In the genomic region with DNA sequence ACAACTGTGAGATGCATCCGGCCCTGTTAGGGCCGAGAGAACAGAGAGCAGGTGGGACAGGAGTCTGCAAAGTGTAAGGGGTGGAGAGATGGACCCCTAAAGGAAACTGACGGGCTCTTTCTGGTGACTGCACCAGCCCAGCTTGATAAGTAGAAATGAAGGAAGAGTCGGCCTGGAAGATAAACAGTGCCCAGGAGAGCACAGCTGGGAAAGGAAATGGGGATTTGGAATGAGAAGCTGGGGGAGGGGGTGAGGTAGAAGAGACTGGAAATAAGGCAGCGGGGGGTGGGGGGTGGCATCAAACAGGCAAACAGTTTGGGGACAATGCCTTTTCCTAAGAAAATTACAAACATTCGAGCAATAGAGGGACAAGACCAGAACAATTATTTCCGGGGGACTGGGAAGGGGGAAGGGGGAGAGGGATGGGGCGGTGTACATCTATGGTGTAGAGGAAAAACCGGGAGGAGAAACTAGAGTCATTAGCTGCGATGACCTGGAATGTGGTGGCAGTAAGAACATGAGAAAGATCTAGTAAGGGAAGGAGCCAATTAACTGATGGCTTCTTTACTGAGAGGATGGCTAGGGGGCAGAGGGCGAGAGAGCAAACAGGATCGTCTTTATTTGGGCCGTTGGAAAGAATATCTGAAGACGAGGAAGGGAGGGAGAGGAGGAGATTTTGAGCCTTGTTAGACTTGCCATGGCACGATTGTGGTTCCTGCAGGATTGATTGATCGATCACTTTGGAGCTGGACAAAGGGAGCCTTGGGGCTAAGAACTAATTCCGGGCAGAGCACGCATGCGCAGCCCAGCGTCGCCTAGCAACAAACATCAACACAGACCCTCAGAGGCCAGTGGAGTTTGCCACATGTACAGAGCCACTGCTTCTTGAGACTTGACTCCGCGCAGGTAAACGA, we compare ENCODE assay signal across 8 mouse cellular contexts. TPM values are rescaled to one million over a fixed set of nuclear protein-coding genes. Genes with fewer than 3 reads are reported as not detected.
DNase-seq lines count a peak whose midpoint lies in the region; ATAC-seq and TF ChIP-seq lines count a peak whose summit lies in the region.

A gene (plus strand): TSS at position 851 of the 914 bp plus-strand sequence.

- H3K4me1 ChIP-seq in bone marrow, adult 2 months (ENCODE audit: control insufficient read depth, insufficient read depth, low read length), result no peaks in the 10 kb centered on the region; the same call in 1 of the 2 replicates
- H3K4me1 ChIP-seq in forebrain, embryonic 11.5 days (replicated peaks; ENCODE audit: control insufficient read depth, insufficient read depth, low read length), result 0 out of 2 replicates have a peak, but pooled peaks cover 2% of the 10 kb centered on the region
- H3K4me1 ChIP-seq in hindbrain, embryonic 10.5 days (replicated peaks), result peaks cover 12% of the 10 kb centered on the region
- peaks cover 11% of the 10 kb centered on the region; the same call in 1 of the 2 replicates for H3K4me1 ChIP-seq in lung, embryonic 14.5 days (ENCODE audit: insufficient read depth)
- peaks cover 12% of the 10 kb centered on the region for H3K4me1 ChIP-seq in neural tube, embryonic 15.5 days

- DNase-seq in CD4-positive, CD25-positive, alpha-beta regulatory T cell, adult 2 months (ENCODE audit: low read depth, low spot score), result peak; percentile 65
- DNase-seq in forebrain, embryonic 11.5 days (ENCODE audit: low spot score), result peak; percentile 90
- peak; percentile 92 for DNase-seq in hindbrain, embryonic 10.5 days (ENCODE audit: low spot score)
- peak; percentile 57 for DNase-seq in layer of hippocampus, adult 9-11 months
- peak; percentile 89 for DNase-seq in lung, embryonic 14.5 days
- DNase-seq in thymus, postnatal 0 days (ENCODE audit: low spot score), result peak; percentile 64

- peak within 1 kb of the TSS; percentile 67 for H3K9ac ChIP-seq in forebrain, embryonic 11.5 days (ENCODE audit: low read length)
- H3K9ac ChIP-seq in lung, embryonic 14.5 days, result peak within 1 kb of the TSS; percentile 50
- peak within 1 kb of the TSS; percentile 60 for H3K9ac ChIP-seq in neural tube, embryonic 15.5 days (replicated peaks)

- WGBS in bone marrow, adult 2 months, result 33% methylated on average over 24 of the region's 24 CpGs
- 13% methylated on average over 24 of the region's 24 CpGs for WGBS in forebrain, embryonic 11.5 days
- 15% methylated on average over 24 of the region's 24 CpGs for WGBS in hindbrain, embryonic 10.5 days
- whole genome bisulfite sequencing in lung, embryonic 14.5 days, result 16% methylated on average over 24 of the region's 24 CpGs
- WGBS in neural tube, embryonic 15.5 days, result 20% methylated on average over 24 of the region's 24 CpGs

- no peak for TF ChIP-seq CTCF in bone marrow, adult 2 months (IDR thresholded peaks at IDR 0.05; ENCODE audit: control insufficient read depth, insufficient read depth, low read length)
- no peak for TF ChIP-seq CTCF in lung, embryonic 14.5 days (IDR thresholded peaks at IDR 0.05; ENCODE audit: low read depth)

- H3K4me3 ChIP-seq in bone marrow, adult 2 months (replicated peaks; ENCODE audit: control insufficient read depth, low read depth, low read length), result peak within 1 kb of the TSS; percentile 14
- H3K4me3 ChIP-seq in forebrain, embryonic 11.5 days (ENCODE audit: low read depth, low read length), result peak within 1 kb of the TSS; percentile 41
- H3K4me3 ChIP-seq in hindbrain, embryonic 10.5 days, result peak within 1 kb of the TSS; percentile 56
- H3K4me3 ChIP-seq in lung, embryonic 14.5 days (ENCODE audit: low read depth, low read length), result peak within 1 kb of the TSS; percentile 40
- peak within 1 kb of the TSS; percentile 54 for H3K4me3 ChIP-seq in neural tube, embryonic 15.5 days (replicated peaks)

- no peak for TF ChIP-seq POLR2A in bone marrow, adult 2 months (IDR thresholded peaks at IDR 0.05; ENCODE audit: borderline replicate concordance, control insufficient read depth, low read depth, low read length)

- no peak within 1 kb of the TSS for H3K27ac ChIP-seq in bone marrow, adult 2 months (ENCODE audit: control insufficient read depth, insufficient read depth, low read depth, low read length, poor library complexity)
- H3K27ac ChIP-seq in forebrain, embryonic 11.5 days (ENCODE audit: low read depth, low read length), result peak within 1 kb of the TSS; percentile 31; the same call in 1 of the 2 replicates
- peak within 1 kb of the TSS; percentile 90 for H3K27ac ChIP-seq in hindbrain, embryonic 10.5 days
- H3K27ac ChIP-seq in lung, embryonic 14.5 days (ENCODE audit: low read depth), result no peak within 1 kb of the TSS
- H3K27ac ChIP-seq in neural tube, embryonic 15.5 days (replicated peaks), result peak within 1 kb of the TSS; percentile 56

- ATAC-seq in forebrain, embryonic 11.5 days (replicated peaks; ENCODE audit: low FRiP score), result peak; percentile 98
- peak; percentile 92 for ATAC-seq in lung, embryonic 14.5 days (ENCODE audit: insufficient read depth)
- peak; percentile 100 for ATAC-seq in neural tube, embryonic 15.5 days (ENCODE audit: low FRiP score)

- no peaks in the 10 kb centered on the region for H3K27me3 ChIP-seq in forebrain, embryonic 11.5 days (ENCODE audit: control insufficient read depth, insufficient read depth, low read length)
- no peaks in the 10 kb centered on the region for H3K27me3 ChIP-seq in hindbrain, embryonic 10.5 days (ENCODE audit: insufficient read depth, poor library complexity, severe bottlenecking)
- no peaks in the 10 kb centered on the region for H3K27me3 ChIP-seq in lung, embryonic 14.5 days (ENCODE audit: insufficient read depth, low read length)
- no peaks in the 10 kb centered on the region for H3K27me3 ChIP-seq in neural tube, embryonic 15.5 days (replicated peaks)

- H3K36me3 ChIP-seq in forebrain, embryonic 11.5 days (ENCODE audit: control insufficient read depth, insufficient read depth, low read length), result no peaks in the 10 kb centered on the region
- no peaks in the 10 kb centered on the region for H3K36me3 ChIP-seq in hindbrain, embryonic 10.5 days
- no peaks in the 10 kb centered on the region for H3K36me3 ChIP-seq in lung, embryonic 14.5 days (ENCODE audit: insufficient read depth)
- no peaks in the 10 kb centered on the region for H3K36me3 ChIP-seq in neural tube, embryonic 15.5 days

- peak within 1 kb of the TSS; percentile 60 for H3K4me2 ChIP-seq in forebrain, embryonic 11.5 days (ENCODE audit: low read depth, low read length, severe bottlenecking)
- peak within 1 kb of the TSS; percentile 66 for H3K4me2 ChIP-seq in lung, embryonic 14.5 days
- peak within 1 kb of the TSS; percentile 82 for H3K4me2 ChIP-seq in neural tube, embryonic 15.5 days

- no peaks in the 10 kb centered on the region for H3K9me3 ChIP-seq in forebrain, embryonic 11.5 days (ENCODE audit: control insufficient read depth, low read length)
- H3K9me3 ChIP-seq in hindbrain, embryonic 10.5 days, result no peaks in the 10 kb centered on the region
- H3K9me3 ChIP-seq in lung, embryonic 14.5 days (ENCODE audit: low read depth, low read length), result no peaks in the 10 kb centered on the region
- no peaks in the 10 kb centered on the region for H3K9me3 ChIP-seq in neural tube, embryonic 15.5 days (replicated peaks)

RNA-seq across cellular contexts. Expression of the gene that starts here (rescaled TPM):
- polyA plus RNA-seq in bone marrow, adult 2 months (2011; ENCODE audit: insufficient read depth, insufficient read length, low replicate concordance, missing spikeins), result 0.70 and 0.72 TPM in 2 replicates
- polyA plus RNA-seq in forebrain, embryonic 11.5 days (2014; fragmentation: Nextera tagmentation; extraction: Ambion mirVana), result 0.49 and 0.59 TPM in 2 replicates
- 0.73 and 1.9 TPM in 2 replicates for polyA plus RNA-seq in hindbrain, embryonic 10.5 days (2016; fragmentation: Nextera tagmentation; extraction: Ambion mirVana)
- 0.11 and 0.26 TPM in 2 replicates for polyA plus RNA-seq in lung, embryonic 14.5 days (2014; fragmentation: Nextera tagmentation; extraction: Ambion mirVana)
- 0.95 and 1.3 TPM in 2 replicates for polyA plus RNA-seq in neural tube, embryonic 15.5 days (2015; fragmentation: Nextera tagmentation; extraction: Ambion mirVana)
- 0.53 and 0.57 TPM in 2 replicates for polyA plus RNA-seq in thymus, postnatal 0 days (2015; fragmentation: Nextera tagmentation; extraction: Ambion mirVana)

Comparison
In these comparisons a context has a peak if more than half of its experiments do, and no peak if none do; other contexts are left out.
1. Peak in DNase-seq, ATAC-seq, H3K4me3 ChIP-seq, H3K27ac ChIP-seq, H3K9ac ChIP-seq and H3K4me2 ChIP-seq in forebrain, embryonic 11.5 days; RNA of the gene not detected or under 1 TPM.
2. Peak in DNase-seq, ATAC-seq, H3K4me3 ChIP-seq, H3K9ac ChIP-seq and H3K4me2 ChIP-seq in lung, embryonic 14.5 days; RNA of the gene not detected or under 1 TPM.
3. Peak in DNase-seq in thymus, postnatal 0 days; RNA of the gene not detected or under 1 TPM.
4. H3K27ac ChIP-seq: peak in hindbrain, embryonic 10.5 days (single experiment) and neural tube, embryonic 15.5 days (single experiment); none in bone marrow, adult 2 months (single experiment) and lung, embryonic 14.5 days (single experiment).
5. Peak in every context shown above with its lines, with median percentiles within 50 percentile points of each other: DNase-seq, H3K4me3 ChIP-seq, ATAC-seq, H3K4me2 ChIP-seq and H3K9ac ChIP-seq.